Mouse (Mus musculus): ENCODE results near the gene Ppp1cb.
"Not testable (repeated sequence)": the region's sequence is repeated elsewhere in the genome, so short reads cannot be mapped to it uniquely, and the experiment has no call there.

Ppp1cb gene

DNA sequence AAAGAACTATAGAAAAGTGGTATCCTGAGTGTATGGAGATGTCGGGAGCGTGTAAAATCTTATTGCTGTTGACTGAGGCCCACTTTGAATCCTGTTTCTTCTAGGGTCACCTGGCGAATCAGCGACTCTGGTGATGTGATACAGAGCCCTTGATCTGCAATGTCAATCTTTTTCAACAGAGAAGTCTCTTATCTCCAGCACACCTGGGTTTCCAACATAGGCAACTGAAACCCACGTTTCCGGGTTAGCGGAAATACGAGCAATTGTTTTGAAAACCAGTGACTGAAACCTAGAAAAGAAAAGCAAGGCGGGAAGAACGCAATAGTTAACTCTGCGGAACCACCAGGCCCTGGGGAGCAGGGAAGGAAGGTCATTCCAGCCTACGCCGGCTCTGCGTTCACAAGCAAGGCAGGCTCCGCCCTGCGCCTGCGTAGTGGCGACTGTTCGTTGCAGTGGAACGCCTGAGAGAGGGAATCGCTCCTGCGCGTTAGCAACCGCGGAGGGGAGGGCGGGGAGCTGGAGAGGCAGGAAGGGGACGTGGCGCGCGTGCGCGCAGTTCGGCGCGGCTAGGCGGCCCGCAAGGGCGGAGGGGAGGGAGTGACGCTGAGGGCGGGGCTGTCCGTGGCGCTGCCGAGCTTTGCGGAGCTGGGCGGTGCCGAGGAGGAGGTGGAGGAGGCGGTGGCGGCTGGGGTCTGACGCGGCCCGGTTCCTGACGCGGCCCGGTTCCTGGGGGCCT, at the start of gene Ppp1cb:
Gene Ppp1cb (plus strand): TSS at position 436 of the 736 bp plus-strand sequence.
- peak; percentile 99 for DNase-seq

DNA sequence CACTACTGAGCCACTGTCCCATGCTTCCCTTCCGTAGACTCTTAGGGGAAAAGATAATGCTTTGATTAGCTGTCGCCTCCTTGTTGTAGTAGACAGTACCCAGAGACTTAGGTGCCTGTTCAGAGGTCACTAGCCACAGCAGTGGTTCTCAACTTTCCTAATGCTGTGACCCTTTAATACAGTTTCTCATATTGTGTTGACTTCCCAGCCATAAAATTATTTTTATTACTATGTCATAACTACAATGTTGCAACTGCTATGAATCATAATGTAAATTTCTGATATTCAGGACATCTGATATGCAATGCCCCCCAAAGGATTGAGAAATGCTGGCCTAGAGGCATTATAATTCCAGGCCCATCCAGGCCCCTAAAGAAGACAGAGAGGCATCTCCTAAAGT, 48.9 kb upstream of the Ppp1cb start:
- no peak for DNase-seq

DNA sequence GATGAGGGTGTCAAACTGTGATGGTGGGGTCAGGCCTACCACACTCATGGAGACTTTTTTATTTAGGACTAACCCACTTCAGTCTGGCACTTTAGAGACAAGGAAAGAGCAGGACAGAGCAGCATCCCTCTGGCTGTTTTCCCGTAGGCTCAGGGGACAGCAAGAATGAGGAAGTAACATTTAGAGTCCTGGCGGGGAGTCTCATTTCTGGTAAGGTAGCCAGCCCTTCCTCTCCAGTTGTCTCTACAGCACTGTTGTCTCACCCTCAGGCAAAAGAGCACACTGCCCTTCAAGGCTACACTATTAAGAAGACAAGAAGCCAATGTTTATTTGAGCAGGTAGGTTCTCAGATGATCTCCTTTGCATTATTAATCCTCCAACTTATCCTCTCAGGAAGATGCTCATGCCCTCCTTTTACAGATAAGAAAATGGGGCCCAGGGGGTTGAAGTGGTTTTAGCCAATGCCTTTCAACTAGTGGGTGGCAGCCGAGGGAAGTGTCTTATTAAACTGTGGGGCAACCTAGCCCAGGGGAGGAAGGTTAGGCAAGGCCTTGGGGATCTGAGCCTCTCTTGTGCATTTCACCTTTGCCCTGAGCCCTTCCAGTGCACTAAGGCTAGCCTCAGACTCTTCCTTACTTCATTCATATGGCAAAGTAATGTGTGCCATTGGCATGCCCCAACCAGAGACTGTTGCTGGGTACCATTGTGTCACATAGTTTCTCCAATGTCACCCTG, 47.5 kb upstream of the Ppp1cb start:
- no peak for DNase-seq

DNA sequence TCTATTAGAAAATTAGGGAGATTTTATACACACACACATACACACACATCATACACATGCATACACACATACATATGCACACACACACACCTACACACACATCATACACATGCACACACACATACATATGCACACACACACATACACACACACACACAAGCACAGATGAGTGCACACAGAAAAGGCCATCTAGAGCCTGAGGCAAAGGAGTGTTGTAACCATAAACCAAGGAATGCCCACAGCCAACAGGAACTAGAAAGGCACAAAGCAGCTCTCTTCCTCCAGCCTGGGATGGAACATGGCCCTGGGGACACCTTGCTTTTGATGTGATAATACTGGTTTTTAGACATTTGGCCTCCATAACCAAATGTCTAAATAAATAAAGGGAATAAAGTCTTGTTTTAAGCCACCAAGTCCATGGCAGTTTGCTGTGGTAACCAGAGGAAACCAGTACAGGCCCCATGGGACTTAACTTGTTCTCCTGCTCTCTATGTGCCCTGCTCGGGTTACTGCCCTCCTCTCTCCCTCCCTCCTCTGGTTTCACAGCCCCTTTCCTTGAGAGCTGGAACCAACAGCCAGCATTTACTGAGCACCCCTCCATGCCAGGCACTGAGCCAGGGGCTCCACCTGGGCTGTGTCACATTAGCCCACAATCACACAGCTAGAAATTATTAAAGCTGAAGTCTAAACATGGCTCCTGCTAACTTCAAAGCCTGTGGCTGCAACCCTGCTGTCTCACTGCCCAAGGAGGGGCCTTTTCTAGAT, 46.3 kb upstream of the Ppp1cb start:
- DNase-seq, result peak; percentile 56

DNA sequence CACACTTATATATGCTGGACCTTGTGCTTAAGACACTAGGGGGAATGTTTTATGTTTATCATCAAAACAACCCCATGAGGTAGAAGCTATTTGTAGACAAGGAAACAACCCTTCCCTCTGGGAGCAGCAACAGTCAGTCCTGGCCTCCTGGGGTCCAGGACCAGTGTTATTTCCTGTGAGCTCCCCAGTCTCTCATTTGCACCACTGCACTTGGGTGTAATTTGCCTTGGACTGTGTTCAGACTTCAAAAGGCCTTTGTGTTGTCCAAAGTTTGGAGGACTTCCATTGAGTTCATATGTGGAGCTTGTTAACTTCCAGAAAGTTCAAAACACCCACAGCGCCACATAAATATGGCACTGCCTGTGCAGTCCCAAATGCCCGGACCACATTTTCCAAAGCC, 45.6 kb upstream of the Ppp1cb start:
- no peak for DNase-seq

DNA sequence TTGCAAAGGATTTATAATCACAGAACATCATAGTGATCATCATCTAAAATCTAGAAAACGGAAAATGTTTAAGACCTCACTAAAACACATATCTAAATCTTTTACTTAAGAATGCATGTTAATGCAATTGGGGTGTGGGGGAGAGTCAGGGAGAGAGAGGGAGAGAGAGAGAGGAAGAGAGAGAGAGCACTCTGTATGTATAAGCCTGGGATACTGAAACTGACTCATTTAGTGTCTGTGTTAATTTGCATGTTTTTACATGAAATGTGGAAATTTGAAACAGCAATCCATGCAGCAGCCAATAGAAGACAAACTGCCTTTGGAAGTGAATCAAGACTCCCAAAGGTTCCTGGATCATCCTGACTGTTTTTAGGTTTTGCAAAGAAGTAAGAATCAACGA, 45.1 kb upstream of the Ppp1cb start:
- no peak for DNase-seq

DNA sequence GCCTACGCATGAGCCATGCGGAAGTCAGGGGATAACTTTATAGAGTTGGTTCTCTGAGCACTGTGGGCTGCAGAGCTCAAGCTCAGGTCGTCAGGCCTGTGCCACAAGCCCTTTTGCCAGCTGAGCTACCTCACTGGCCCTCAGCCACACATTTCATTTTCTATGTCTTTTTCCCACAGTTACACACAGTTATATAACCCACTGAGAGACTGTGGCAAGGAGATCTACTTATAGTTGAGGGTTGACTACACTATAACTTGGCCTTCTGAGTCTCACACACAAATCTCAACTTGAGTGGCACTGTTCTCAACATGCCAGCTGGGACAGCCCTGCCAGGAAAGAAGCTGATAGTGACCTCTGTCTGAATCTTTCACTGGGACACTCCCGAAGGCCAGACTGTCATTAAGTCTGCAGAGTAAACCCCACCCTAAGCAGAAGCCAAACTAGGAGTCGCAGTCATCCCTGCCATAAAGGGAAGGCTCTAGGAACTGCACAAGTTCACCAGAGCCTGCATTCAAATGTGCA, 44.1 kb upstream of the Ppp1cb start:
- DNase-seq, result peak; percentile 34

DNA sequence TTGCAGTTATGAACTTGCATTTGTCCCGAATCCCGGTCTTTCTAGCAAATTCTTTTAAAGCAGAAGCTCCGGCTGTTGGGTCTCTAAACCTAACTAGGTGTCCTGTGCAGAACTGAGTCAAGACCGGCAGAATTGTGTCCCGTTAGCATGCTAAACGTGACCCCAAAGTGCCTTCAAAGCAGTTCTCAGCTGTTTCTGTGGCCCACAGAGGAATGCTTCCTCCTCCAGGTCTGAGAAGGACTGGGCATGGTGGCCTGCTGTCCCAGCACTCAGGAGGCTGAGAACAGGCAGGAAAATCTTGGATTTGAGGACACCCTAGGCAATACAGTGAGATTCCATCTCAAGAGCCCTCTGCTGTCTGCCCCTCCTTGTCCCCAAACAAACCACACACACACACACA, 43.1 kb upstream of the Ppp1cb start:
- DNase-seq, result no peak

DNA sequence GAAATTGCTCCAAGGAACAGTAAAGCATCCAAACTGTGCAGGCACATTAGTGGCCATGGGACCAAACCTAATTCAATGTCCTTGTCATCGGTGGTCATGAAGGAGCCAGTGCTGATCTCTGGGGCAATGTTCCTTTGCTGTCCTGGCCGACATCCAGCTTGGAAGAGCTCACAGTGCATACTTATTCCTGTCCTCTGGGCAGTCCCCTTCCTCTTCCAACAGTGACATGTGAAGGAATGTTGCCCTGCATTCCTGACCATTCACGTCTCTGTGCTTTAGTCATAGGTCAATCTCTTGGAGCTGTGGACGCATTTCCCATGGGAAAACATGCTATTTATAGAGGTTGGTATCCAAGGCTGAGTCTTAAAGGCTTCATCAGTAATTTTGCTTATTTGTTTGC, 41.8 kb upstream of the Ppp1cb start:
- peak; percentile 69 for DNase-seq

DNA sequence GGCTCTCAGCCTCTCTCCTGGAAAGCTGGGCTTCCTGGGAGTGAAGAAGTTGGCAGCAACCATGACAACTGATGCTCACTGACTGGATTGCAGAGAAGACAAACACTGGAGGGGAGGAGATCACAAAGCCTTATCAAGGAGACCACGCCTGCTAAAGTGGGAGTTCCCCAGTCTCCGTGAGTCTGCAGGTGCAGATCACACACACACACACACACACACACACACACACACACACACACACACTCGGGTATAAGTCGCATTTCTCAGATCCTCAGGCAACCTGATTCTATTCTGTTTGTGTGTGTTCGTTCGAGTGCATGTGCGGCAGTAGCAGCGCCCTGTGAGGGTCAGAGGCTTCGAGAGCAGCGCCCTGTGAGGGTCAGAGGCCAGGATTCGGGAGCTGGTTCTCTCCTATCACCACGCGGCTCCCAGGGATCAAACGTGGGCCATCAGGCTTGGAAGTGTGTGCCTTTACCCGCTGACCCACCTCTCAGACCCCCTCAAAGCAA, 36.5 kb upstream of the Ppp1cb start:
- peak; percentile 38 for DNase-seq

DNA sequence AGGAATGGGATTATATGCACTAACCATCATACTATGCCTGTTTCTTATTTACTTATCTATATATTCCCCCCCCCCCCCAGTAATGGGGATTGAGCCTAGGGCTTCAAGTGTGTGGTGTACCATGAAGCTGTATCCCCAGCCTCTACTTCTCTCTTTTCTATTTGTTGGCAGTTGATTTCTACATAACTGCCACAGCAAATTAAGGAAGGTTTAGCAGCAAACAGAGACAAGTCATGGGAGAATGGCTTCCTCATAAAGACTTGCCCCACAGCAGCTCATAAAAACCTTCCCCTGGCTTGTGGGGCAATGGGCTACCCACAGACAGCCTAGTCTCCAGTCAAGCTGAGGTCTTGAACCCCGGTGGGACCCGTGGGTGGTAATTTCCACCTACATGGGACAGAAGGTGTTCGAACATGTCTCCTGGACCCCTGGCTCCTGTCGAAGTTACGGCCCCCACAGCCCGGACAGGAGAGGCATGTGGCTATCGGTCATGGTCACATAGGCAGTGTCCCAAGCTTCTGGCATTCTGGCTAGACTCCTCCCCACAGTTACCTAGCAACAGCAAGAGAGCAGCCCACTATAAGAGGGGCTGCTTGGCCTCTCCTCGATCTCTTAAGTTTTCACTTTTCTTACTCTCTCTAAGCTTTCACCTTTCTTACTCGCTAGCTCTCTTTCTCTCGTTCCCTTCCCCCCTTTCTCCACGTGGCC, 35.1 kb upstream of the Ppp1cb start:
- no peak for DNase-seq

DNA sequence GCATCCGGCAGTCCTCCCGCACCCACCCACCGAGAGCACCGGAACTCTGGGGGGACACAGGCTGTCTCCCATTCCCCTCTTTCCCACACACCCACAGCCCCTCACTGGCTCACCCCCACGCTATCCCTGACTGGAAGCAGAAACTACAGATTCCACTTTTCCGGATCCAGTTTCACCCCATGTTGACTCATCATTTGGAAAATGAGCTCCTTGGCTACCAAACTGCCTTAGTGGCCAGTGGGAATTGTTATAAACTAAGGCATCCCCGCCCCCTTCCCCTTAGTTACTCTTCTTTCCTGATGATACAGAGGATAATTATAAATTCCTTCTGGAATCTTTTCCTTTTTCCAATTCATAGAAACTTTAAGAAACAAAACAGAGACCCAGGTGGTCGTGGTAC, 34.2 kb upstream of the Ppp1cb start:
- no peak for DNase-seq

DNA sequence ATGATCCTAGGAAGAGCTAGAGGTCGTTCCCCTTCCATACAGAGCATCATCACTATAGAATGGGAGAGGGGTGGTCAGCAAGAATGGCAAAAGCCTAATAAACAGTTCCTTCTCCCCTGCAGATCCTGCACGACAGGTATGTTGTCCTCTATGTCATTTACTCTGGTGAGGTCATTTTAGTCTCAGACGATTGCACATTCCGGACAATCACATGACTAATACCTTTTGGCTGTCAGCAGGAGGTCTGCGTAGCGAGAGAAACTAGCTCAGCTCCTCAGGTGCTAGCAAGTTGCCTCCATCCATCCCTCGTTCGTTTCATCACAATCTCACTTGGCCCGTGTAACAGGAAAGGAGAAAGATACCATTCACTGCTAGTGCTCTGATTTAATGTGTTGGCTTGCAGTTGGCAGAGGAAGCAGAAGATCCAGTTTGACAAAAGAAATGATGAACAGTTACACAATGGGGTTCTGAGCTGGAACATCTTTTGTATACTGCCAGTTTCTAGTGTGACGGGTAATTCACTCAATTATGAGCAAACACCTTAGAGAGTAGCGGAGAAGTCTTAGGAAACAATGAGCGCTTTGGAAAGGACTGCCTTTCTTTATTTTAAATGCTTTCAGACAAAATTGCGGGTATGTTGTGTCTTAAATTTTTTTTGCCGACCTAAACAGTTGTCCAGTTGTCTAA, 33.0 kb upstream of the Ppp1cb start:
- no peak for DNase-seq

DNA sequence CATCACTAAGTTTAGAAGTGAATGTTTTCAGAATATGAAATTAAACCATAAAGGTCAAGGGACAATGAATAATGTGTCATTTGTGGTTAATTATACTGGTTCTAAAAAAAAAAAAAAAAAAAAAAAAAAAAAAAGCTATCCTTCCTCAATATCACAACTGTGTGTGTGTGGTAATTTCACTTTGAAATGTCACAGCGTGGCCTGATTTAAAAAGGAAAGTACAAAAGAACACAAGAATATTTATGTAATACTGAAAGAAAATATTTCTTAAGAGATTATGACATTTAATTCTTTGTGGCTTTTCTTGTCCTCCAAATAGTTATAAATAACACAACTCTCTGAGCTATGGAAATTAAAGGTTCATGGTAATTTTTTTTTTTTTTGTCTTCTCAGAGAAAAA, 28.2 kb upstream of the Ppp1cb start:
- DNase-seq, result no peak

DNA sequence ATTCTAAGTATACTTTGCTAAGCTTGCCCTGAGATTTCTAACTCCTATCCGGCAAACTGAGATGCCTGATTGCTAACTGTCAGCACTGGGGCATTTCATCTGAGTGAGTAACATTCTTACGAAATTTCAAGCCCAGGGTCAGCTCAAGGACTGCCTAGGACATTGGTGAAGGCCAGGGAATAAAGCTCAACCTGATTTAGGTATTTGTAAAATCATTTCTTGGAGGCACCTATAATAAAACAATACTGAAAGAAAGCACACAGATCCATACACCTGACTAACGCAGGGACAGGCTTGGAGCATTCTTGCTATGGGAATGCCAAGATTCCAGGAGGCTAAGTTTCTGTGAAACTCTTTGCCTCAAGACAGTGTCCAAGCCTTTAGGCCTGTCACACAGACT, 24.3 kb upstream of the Ppp1cb start:
- not testable (repeated sequence) for DNase-seq

DNA sequence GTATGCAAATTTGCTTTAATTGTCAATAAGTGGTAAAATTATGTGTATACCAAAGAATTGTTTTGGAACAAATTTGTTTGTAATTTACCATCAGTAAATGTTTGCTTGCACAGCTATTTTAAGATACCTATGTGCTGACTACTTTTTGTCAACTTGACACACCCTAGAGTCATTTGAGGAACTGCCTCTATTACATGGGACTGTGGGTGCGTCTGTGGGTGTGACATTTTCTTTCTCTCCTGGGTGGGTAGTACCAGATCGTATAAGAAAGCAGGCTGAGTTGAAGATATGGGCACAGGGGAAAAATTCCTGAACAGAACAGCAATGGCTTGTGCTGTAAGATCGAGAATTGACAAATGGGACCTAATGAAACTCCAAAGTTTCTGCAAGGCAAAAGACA, 23.0 kb upstream of the Ppp1cb start:
- DNase-seq, result no peak

DNA sequence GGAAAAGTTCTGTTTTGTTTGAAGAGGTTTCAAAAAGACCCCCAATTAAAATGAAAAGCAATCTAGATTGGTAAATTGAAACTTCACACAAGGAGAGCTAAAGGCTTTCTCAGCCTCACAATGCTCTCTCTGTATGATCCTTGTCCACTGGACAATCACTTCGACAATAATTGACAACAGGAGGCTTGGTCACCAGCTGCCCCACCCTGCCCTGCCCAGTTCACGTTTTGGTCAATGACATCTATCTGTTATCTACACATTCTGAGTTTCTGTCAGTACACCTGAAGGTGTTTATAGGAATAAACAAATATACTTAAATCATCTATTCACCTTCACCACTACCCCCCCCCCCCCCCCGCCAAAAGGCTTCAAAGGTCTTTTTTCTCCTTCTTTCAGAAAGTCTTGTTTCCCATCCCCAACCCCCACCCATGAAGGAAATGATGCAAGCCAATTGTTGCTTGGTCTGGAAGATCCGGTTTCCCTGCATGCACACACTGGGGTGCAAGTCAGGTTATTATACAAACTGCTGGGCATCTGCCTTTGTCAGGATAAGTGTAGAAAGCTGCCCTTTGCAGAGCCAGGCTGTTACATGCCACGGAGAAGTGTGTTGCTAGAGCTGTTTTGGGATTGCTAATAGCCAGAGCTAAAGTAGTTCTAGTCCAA, 20.6 kb upstream of the Ppp1cb start:
- DNase-seq, result peak; percentile 35

DNA sequence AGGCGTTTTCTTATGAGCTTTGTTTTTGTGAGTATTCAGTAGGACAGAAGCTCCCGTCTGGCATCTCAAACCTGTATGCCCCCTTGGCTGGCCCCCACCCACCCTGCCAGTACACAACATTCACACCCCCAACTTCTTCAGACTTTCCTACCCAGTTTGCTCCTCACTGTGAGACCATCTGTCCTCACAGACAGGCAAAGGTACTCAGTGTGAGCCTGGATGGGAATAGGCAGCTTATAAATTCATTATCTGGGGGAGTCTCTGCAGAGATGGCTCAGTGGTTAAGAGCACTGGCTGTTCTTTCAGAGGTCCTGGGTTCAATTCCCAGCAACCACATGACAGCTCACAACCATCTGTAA, 20.1 kb upstream of the Ppp1cb start:
- no peak for DNase-seq

DNA sequence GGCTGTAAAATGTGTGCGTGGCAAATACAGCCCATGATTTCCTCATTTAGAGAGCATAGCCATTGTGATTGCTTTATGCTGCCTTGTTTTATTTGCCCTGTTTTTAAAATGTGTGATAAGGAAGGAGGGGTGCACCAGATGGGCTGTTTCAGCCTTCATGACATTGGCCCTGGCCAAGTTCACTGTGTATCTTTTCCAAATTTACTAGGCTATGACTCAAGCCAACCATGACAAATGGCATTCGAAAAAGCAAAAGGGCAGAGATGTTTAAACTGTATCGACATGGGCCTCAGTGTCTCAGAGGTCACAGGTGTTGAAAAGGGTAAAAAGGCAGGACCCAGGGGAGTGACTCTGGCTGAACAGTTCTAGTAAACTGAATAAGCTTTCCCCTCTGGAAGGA, 17.3 kb upstream of the Ppp1cb start:
- DNase-seq, result peak; percentile 51

DNA sequence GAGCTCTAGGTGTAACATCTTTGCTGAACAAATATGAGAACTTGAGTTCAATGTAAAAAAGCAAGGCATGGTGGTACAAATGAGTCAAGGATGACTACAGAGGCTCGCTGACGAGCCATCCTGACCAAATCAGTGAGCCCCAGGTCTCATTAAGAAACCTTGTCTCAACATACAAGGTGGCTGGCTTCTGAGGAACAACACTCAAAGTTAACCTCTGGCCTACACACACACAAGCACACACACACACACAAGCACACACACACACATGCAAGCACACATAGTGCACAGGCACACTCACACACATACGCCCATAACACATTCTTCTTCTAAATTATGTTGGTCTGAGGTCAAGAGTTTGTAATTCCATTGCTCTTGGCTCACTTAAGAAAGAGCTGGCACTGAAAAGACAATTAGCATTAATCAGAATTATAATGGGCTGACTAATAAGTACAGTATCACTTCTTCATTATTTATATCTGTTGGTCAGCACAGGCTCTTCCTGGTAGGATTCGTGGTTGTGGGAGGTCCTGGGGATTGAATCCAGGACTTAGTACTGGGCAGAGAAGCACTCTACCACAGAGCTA, 16.6 kb upstream of the Ppp1cb start:
- DNase-seq, result no peak

DNA sequence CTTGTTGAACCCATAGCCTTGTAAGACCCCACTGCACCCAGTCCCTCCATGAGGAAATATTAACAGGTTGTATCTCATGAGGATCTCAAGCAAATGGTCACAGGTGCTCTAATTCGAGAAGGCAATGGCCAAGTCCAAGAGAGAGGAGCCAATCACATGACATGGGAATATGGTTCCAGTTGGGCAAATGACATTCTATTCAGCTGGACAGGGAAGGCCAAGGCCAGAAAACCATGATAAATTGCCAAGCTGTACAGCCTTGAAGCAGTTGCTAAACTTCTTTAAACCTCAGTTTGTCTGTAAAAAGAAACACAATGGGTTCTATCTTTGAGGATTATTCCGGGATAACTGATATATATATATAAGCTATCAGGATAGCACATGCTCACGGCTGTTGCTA, 14.7 kb upstream of the Ppp1cb start:
- no peak for DNase-seq
